Mouse (Mus musculus): ENCODE measurements around the gene Eif5. TPM values are rescaled to one million over a fixed set of nuclear protein-coding genes. Genes with fewer than 3 reads are reported as not detected.

Eif5 gene
- total and polyA plus RNA-seq, 2 experiments = 93.7 to 94.2 TPM

GRCm38 (mm10) chr12:111583058-111583457 lies 45.2 kb downstream of the Eif5 start:
- H3K27ac ChIP-seq (replicated peaks; ENCODE audit: insufficient read depth, low read depth, low read length) = no peak overlapping the region
- no peak overlapping the region for H3K4me3 ChIP-seq (ENCODE audit: insufficient read depth, low read depth, low read length)
- H3K9ac ChIP-seq (ENCODE audit: low read depth, low read length) = no peak overlapping the region
- TF ChIP-seq POLR2A (IDR thresholded peaks at IDR 0.05; ENCODE audit: extremely low read depth, insufficient read depth, low read length) (no peak), CTCF (IDR thresholded peaks at IDR 0.05; ENCODE audit: low read depth, low read length) (no peak)
- no peaks in the 10 kb centered on the region for H3K36me3 ChIP-seq (ENCODE audit: control insufficient read depth, insufficient read depth, low read length)
- WGBS = 24% methylated on average over 1 of the region's 1 CpGs
- peaks cover 14% of the 10 kb centered on the region for H3K4me1 ChIP-seq (ENCODE audit: control insufficient read depth, insufficient read depth, low read length)
- peaks cover 42% of the 10 kb centered on the region for H3K79me2 ChIP-seq (ENCODE audit: control insufficient read depth, insufficient read depth, low read length)
- DNase-seq (ENCODE audit: extremely low read depth, low read depth, low spot score) = no peak
- no peaks in the 10 kb centered on the region for H3K27me3 ChIP-seq (ENCODE audit: control insufficient read depth, insufficient read depth, low read length)

- Histone ChIP-seq H3K27ac (replicated peaks; ENCODE audit: insufficient read depth, low read depth, low read length) (no peak overlapping the region), H3K27me3 (ENCODE audit: control insufficient read depth, insufficient read depth, low read length) (no peaks in the 10 kb centered on the region), H3K4me3 (ENCODE audit: insufficient read depth, low read depth, low read length) (no peak overlapping the region), H3K4me1 (ENCODE audit: control insufficient read depth, insufficient read depth, low read length) (peaks cover 14% of the 10 kb centered on the region), H3K36me3 (ENCODE audit: control insufficient read depth, insufficient read depth, low read length) (no peaks in the 10 kb centered on the region), H3K9ac (ENCODE audit: low read depth, low read length) (no peak overlapping the region), H3K79me2 (ENCODE audit: control insufficient read depth, insufficient read depth, low read length) (peaks cover 42% of the 10 kb centered on the region)
- WGBS = 80% methylated on average over 1 of the region's 1 CpGs
- no peak for DNase-seq (ENCODE audit: extremely low read depth, low read depth, low spot score)
- no peak for TF ChIP-seq CTCF (IDR thresholded peaks at IDR 0.05; ENCODE audit: low read depth, low read length)
- no peak for TF ChIP-seq POLR2A (IDR thresholded peaks at IDR 0.05; ENCODE audit: extremely low read depth, insufficient read depth, low read length)
Measured at GRCm38 (mm10) chr12:111584401-111584800, 46.6 kb downstream of the Eif5 start.

- 56% methylated on average over 12 of the region's 12 CpGs for WGBS
- Histone ChIP-seq H3K36me3 (ENCODE audit: control insufficient read depth, insufficient read depth, low read length) (no peaks in the 10 kb centered on the region), H3K79me2 (ENCODE audit: control insufficient read depth, insufficient read depth, low read length) (peaks cover 33% of the 10 kb centered on the region; the same call in 1 of the 2 replicates), H3K4me1 (ENCODE audit: control insufficient read depth, insufficient read depth, low read length) (peaks cover 4% of the 10 kb centered on the region), H3K4me3 (ENCODE audit: insufficient read depth, low read depth, low read length) (no peak overlapping the region), H3K27ac (replicated peaks; ENCODE audit: insufficient read depth, low read depth, low read length) (no peak overlapping the region), H3K9ac (ENCODE audit: low read depth, low read length) (no peak overlapping the region), H3K27me3 (ENCODE audit: control insufficient read depth, insufficient read depth, low read length) (no peaks in the 10 kb centered on the region)
- DNase-seq (ENCODE audit: extremely low read depth, low read depth, low spot score) = peak; percentile 46
- TF ChIP-seq CTCF (IDR thresholded peaks at IDR 0.05; ENCODE audit: low read depth, low read length) (no peak), POLR2A (IDR thresholded peaks at IDR 0.05; ENCODE audit: extremely low read depth, insufficient read depth, low read length) (no peak)
Measured at GRCm38 (mm10) chr12:111587252-111587651, 49.4 kb downstream of the Eif5 start.

GRCm38 (mm10) chr12:111592407-111593021 lies 54.7 kb downstream of the Eif5 start:
- H3K27ac ChIP-seq (replicated peaks; ENCODE audit: insufficient read depth, low read depth, low read length) = peak overlapping the region; percentile 36; the same call in 1 of the 2 replicates
- 71% methylated on average over 14 of the region's 14 CpGs for WGBS
- H3K27me3 ChIP-seq (ENCODE audit: control insufficient read depth, insufficient read depth, low read length) = no peaks in the 10 kb centered on the region
- TF ChIP-seq POLR2A (IDR thresholded peaks at IDR 0.05; ENCODE audit: extremely low read depth, insufficient read depth, low read length) = no peak
- H3K36me3 ChIP-seq (ENCODE audit: control insufficient read depth, insufficient read depth, low read length) = peaks cover 16% of the 10 kb centered on the region
- peaks cover 23% of the 10 kb centered on the region; the same call in 1 of the 2 replicates for H3K79me2 ChIP-seq (ENCODE audit: control insufficient read depth, insufficient read depth, low read length)
- DNase-seq (ENCODE audit: extremely low read depth, low read depth, low spot score) = peak; percentile 25
- no peak overlapping the region for H3K9ac ChIP-seq (ENCODE audit: low read depth, low read length)
- no peak overlapping the region for H3K4me3 ChIP-seq (ENCODE audit: insufficient read depth, low read depth, low read length)
- peaks cover 4% of the 10 kb centered on the region for H3K4me1 ChIP-seq (ENCODE audit: control insufficient read depth, insufficient read depth, low read length)

GRCm38 (mm10) chr12:111593775-111594174 lies 56.0 kb downstream of the Eif5 start:
- Histone ChIP-seq H3K27ac (replicated peaks; ENCODE audit: insufficient read depth, low read depth, low read length) (no peak overlapping the region), H3K9ac (ENCODE audit: low read depth, low read length) (no peak overlapping the region), H3K27me3 (ENCODE audit: control insufficient read depth, insufficient read depth, low read length) (no peaks in the 10 kb centered on the region), H3K4me3 (ENCODE audit: insufficient read depth, low read depth, low read length) (no peak overlapping the region), H3K79me2 (ENCODE audit: control insufficient read depth, insufficient read depth, low read length) (peaks cover 23% of the 10 kb centered on the region; the same call in 1 of the 2 replicates), H3K36me3 (ENCODE audit: control insufficient read depth, insufficient read depth, low read length) (peaks cover 23% of the 10 kb centered on the region), H3K4me1 (ENCODE audit: control insufficient read depth, insufficient read depth, low read length) (peaks cover 4% of the 10 kb centered on the region)
- no peak for DNase-seq (ENCODE audit: extremely low read depth, low read depth, low spot score)
- TF ChIP-seq CTCF (IDR thresholded peaks at IDR 0.05; ENCODE audit: low read depth, low read length) (no peak), POLR2A (IDR thresholded peaks at IDR 0.05; ENCODE audit: extremely low read depth, insufficient read depth, low read length) (no peak)
- 82% methylated on average over 2 of the region's 2 CpGs for WGBS

Other genes starting within 250 kb of the Eif5 start
- gene Cdc42bpb, start 160.3 kb upstream of the Eif5 start, total RNA-seq (2014; rRNA removed) = 19.5 and 28.7 TPM in 2 replicates
- 96.3 and 122 TPM in 2 replicates for gene Cdc42bpb, start 160.3 kb upstream of the Eif5 start, polyA plus RNA-seq (2012; rRNA removed)
- not detected in 2 replicates for gene Lbhd2, start 131.2 kb upstream of the Eif5 start, total RNA-seq (2014; rRNA removed)
- gene Lbhd2, start 131.2 kb upstream of the Eif5 start, polyA plus RNA-seq (2012; rRNA removed) = not detected in 2 replicates
- 1.0 and 1.2 TPM in 2 replicates for gene Exoc3l4, start 121.0 kb upstream of the Eif5 start, total RNA-seq (2014; rRNA removed)
- 3.0 and 3.4 TPM in 2 replicates for gene Exoc3l4, start 121.0 kb upstream of the Eif5 start, polyA plus RNA-seq (2012; rRNA removed)
- gene Tnfaip2, start 95.5 kb upstream of the Eif5 start, total RNA-seq (2014; rRNA removed) = 10.0 and 14.6 TPM in 2 replicates
- gene Tnfaip2, start 95.5 kb upstream of the Eif5 start, polyA plus RNA-seq (2012; rRNA removed) = 28.9 and 29.1 TPM in 2 replicates
- not detected in 2 replicates for gene Gm266, start 52.2 kb upstream of the Eif5 start, total RNA-seq (2014; rRNA removed)
- not detected in 2 replicates for gene Gm266, start 52.2 kb upstream of the Eif5 start, polyA plus RNA-seq (2012; rRNA removed)
- 26.4 and 30.9 TPM in 2 replicates for gene Mark3, start 36.5 kb downstream of the Eif5 start, total RNA-seq (2014; rRNA removed)
- 14.3 and 15.9 TPM in 2 replicates for gene Mark3, start 36.5 kb downstream of the Eif5 start, polyA plus RNA-seq (2012; rRNA removed)
- 9.7 and 9.9 TPM in 2 replicates for gene Ckb, start 134.3 kb downstream of the Eif5 start, total RNA-seq (2014; rRNA removed)
- gene Ckb, start 134.3 kb downstream of the Eif5 start, polyA plus RNA-seq (2012; rRNA removed) = 15.3 and 17.8 TPM in 2 replicates
- gene Trmt61a, start 140.1 kb downstream of the Eif5 start, total RNA-seq (2014; rRNA removed) = 2.3 and 5.3 TPM in 2 replicates
- gene Trmt61a, start 140.1 kb downstream of the Eif5 start, polyA plus RNA-seq (2012; rRNA removed) = 17.9 and 33.1 TPM in 2 replicates
- 9.5 and 10.1 TPM in 2 replicates for gene Bag5, start 175.2 kb downstream of the Eif5 start, total RNA-seq (2014; rRNA removed)
- gene Bag5, start 175.2 kb downstream of the Eif5 start, polyA plus RNA-seq (2012; rRNA removed) = 6.7 and 7.7 TPM in 2 replicates
- 21.3 and 24.3 TPM in 2 replicates for gene Apopt1, start 175.2 kb downstream of the Eif5 start, total RNA-seq (2014; rRNA removed)
- gene Apopt1, start 175.2 kb downstream of the Eif5 start, polyA plus RNA-seq (2012; rRNA removed) = 58.2 and 78.4 TPM in 2 replicates
- gene Klc1, start 220.8 kb downstream of the Eif5 start, total RNA-seq (2014; rRNA removed) = 15.3 and 18.8 TPM in 2 replicates
- 11.7 and 17.4 TPM in 2 replicates for gene Klc1, start 220.8 kb downstream of the Eif5 start, polyA plus RNA-seq (2012; rRNA removed)

Measured in liver, adult 2 months (tissue).